Mouse (Mus musculus) embryonic facial prominence, embryonic 13.5 days (tissue): ENCODE data around the gene Akap2. TPM values are rescaled to one million over a fixed set of nuclear protein-coding genes. Genes with fewer than 3 reads are reported as not detected.
"Not testable (repeated sequence)": the region's sequence is repeated elsewhere in the genome, so short reads cannot be mapped to it uniquely, and the experiment has no call there.

Source experiments
- ATAC-seq: fragments of 200-750 bp; cut with Nextera tagmentation; 2 replicates; pipeline ENCODE4 v1.8.0; 2017; ENCODE audit warnings: low read depth; ENCODE audit not compliant: insufficient number of reproducible peaks, insufficient read depth, low FRiP score, low TSS enrichment
- H3K27ac ChIP-seq: fragments of 300-500 bp; sonication (generic); 2 replicates; pipeline ENCODE4 v1.5.1; 2015; ENCODE audit warnings: moderate library complexity, mild to moderate bottlenecking, inconsistent platforms
- H3K27me3 ChIP-seq: fragments of 300-500 bp; sonication (generic); 2 replicates; pipeline ENCODE4 v1.6.1; 2015; ENCODE audit warnings: mild to moderate bottlenecking, inconsistent platforms
- H3K36me3 ChIP-seq: fragments of 300-500 bp; sonication (generic); 2 replicates; pipeline ENCODE4 v1.6.1; 2015; ENCODE audit warnings: mild to moderate bottlenecking, inconsistent platforms
- H3K4me1 ChIP-seq: fragments of 300-500 bp; sonication (generic); 2 replicates; pipeline ENCODE4 v1.6.1; 2015; ENCODE audit warnings: inconsistent platforms
- H3K4me2 ChIP-seq: fragments of 300-500 bp; sonication (generic); 2 replicates; pipeline ENCODE4 v1.6.1; 2015; ENCODE audit warnings: moderate library complexity, mild to moderate bottlenecking, inconsistent platforms
- H3K4me3 ChIP-seq: fragments of 300-500 bp; sonication (generic); 2 replicates; pipeline ENCODE4 v1.5.1; 2015; ENCODE audit warnings: mild to moderate bottlenecking, inconsistent platforms
- H3K9ac ChIP-seq: fragments of 300-500 bp; sonication (generic); 2 replicates; pipeline ENCODE4 v1.6.1; 2015; ENCODE audit warnings: mild to moderate bottlenecking, inconsistent platforms
- H3K9me3 ChIP-seq: fragments of 300-500 bp; sonication (generic); 2 replicates; pipeline ENCODE4 v1.6.1; 2016; ENCODE audit warnings: inconsistent platforms
- WGBS: fragments of 180-500 bp; shearing (Covaris S2); methylation state at CpG from one replicate; pipeline ENCODE4 v1.1.7; 2015; ENCODE audit warnings: mixed read lengths; 5-methylcytosine and 5-hydroxymethylcytosine counted together
- polyA plus RNA-seq: library from polyadenylated mRNA; unstranded; fragments of >200 nt; fragmentation: Nextera tagmentation; extraction: Ambion mirVana; gene quantifications from 2 replicates; pipeline ENCODE4 v1.2.1, GENCODE M21; 2015

The Akap2 gene
- polyA plus RNA-seq, 1 experiment from 2014 or later: 28.1 TPM

DNA sequence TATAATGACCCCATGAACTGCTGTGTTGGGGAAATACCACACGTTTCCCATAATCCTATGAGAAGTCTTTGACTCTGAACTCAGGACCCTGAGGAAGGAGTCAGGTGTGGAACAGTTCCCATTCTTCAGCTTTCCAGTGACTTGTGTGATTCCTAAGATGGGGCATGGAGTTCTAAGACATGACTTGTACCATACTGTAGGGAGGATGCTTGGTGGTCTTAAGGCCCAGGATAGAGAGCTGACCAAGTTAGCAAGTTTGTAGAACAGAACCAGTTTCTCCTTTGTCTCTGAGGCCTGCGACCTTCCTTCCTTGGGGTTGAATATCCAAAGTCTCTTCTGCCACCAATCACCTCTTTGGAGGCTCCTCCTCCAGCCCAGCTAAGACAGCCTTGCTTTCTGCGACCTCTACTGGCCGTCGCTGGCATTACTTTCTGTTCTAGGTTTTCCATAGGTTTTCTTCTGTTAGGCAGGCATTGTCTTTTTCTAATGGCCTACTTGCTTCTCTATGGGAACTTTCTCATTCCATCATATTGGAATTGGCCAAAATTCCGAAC lies 162.4 kb downstream of the Akap2 start:
- no peak overlapping the region for H3K27ac ChIP-seq
- no peaks in the 10 kb centered on the region for H3K9me3 ChIP-seq
- H3K4me1 ChIP-seq: peaks cover 15% of the 10 kb centered on the region
- H3K27me3 ChIP-seq: no peaks in the 10 kb centered on the region
- no peak overlapping the region for H3K9ac ChIP-seq
- H3K4me3 ChIP-seq: no peak overlapping the region
- no peaks in the 10 kb centered on the region for H3K36me3 ChIP-seq
- 0 out of 2 replicates have a peak, but pooled peaks have one; percentile 20 for ATAC-seq
- H3K4me2 ChIP-seq: no peak overlapping the region
- 12% methylated on average over 6 of the region's 6 CpGs for WGBS

GRCm38 (mm10) chr4:57883520-57884421 lies 166.3 kb downstream of the Akap2 start:
- WGBS: 72% methylated on average over 7 of the region's 7 CpGs
- no peak overlapping the region; the same call in 1 of the 2 replicates for H3K27ac ChIP-seq
- H3K4me3 ChIP-seq: no peak overlapping the region
- H3K4me1 ChIP-seq: peaks cover 33% of the 10 kb centered on the region
- no peak for ATAC-seq
- H3K36me3 ChIP-seq: no peaks in the 10 kb centered on the region
- H3K9me3 ChIP-seq: no peaks in the 10 kb centered on the region
- no peaks in the 10 kb centered on the region for H3K27me3 ChIP-seq
- no peak overlapping the region for H3K4me2 ChIP-seq
- no peak overlapping the region for H3K9ac ChIP-seq

GRCm38 (mm10) chr4:57884511-57884910 lies 167.1 kb downstream of the Akap2 start:
- H3K36me3 ChIP-seq: no peaks in the 10 kb centered on the region
- ATAC-seq: no peak
- no peaks in the 10 kb centered on the region for H3K9me3 ChIP-seq
- no peak overlapping the region for H3K9ac ChIP-seq
- no peak overlapping the region for H3K27ac ChIP-seq
- H3K4me3 ChIP-seq: no peak overlapping the region
- no peaks in the 10 kb centered on the region for H3K27me3 ChIP-seq
- no peak overlapping the region for H3K4me2 ChIP-seq
- WGBS: 84% methylated on average over 3 of the region's 3 CpGs
- H3K4me1 ChIP-seq: peaks cover 33% of the 10 kb centered on the region

- no peak overlapping the region for H3K9ac ChIP-seq
- 85% methylated on average over 2 of the region's 2 CpGs for WGBS
- no peaks in the 10 kb centered on the region for H3K27me3 ChIP-seq
- no peaks in the 10 kb centered on the region for H3K9me3 ChIP-seq
- H3K4me3 ChIP-seq: no peak overlapping the region
- peaks cover 29% of the 10 kb centered on the region for H3K4me1 ChIP-seq
- no peak for ATAC-seq
- no peaks in the 10 kb centered on the region for H3K36me3 ChIP-seq
- H3K27ac ChIP-seq: no peak overlapping the region
- no peak overlapping the region for H3K4me2 ChIP-seq
Measured at GRCm38 (mm10) chr4:57885186-57885585, 167.7 kb downstream of the Akap2 start.

- no peak overlapping the region for H3K27ac ChIP-seq
- peaks cover 30% of the 10 kb centered on the region for H3K4me1 ChIP-seq
- H3K27me3 ChIP-seq: no peaks in the 10 kb centered on the region
- H3K4me2 ChIP-seq: no peak overlapping the region
- H3K9me3 ChIP-seq: no peaks in the 10 kb centered on the region
- WGBS: 60% methylated on average over 11 of the region's 11 CpGs
- no peak overlapping the region for H3K4me3 ChIP-seq
- no peak for ATAC-seq
- H3K36me3 ChIP-seq: no peaks in the 10 kb centered on the region
- H3K9ac ChIP-seq: no peak overlapping the region
Measured at GRCm38 (mm10) chr4:57886066-57886887, 168.8 kb downstream of the Akap2 start.

- Histone ChIP-seq H3K9ac (no peak overlapping the region), H3K36me3 (no peaks in the 10 kb centered on the region), H3K27ac (no peak overlapping the region), H3K27me3 (no peaks in the 10 kb centered on the region), H3K9me3 (no peaks in the 10 kb centered on the region), H3K4me1 (peaks cover 36% of the 10 kb centered on the region), H3K4me2 (no peak overlapping the region), H3K4me3 (no peak overlapping the region)
- 86% methylated on average over 3 of the region's 3 CpGs for WGBS
- no peak for ATAC-seq
Measured at GRCm38 (mm10) chr4:57886888-57887230, 169.4 kb downstream of the Akap2 start.

DNA sequence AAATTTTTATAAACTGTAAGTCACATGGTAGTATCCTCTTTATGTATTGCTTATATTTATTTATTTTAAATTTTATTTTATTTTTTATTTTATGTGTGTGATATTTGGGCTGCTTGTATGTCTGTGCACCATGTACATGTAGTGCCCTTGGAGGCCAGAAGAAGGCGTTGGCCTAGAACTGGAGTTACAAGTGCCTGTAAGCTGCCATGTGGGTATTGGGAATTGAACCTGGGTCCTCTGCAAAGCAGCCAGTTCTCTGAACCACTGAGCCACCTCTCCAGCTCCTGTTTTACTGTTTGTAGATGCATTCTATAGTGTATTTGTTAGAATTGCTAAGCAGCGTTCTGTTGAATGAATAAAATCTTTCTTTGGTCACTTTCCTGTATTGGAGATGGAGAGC lies 170.8 kb downstream of the Akap2 start:
- Histone ChIP-seq H3K9ac (no peak overlapping the region), H3K9me3 (no peaks in the 10 kb centered on the region), H3K36me3 (peaks cover 4% of the 10 kb centered on the region; the same call in 1 of the 2 replicates), H3K4me1 (peaks cover 40% of the 10 kb centered on the region), H3K4me2 (no peak overlapping the region), H3K27ac (no peak overlapping the region), H3K27me3 (no peaks in the 10 kb centered on the region), H3K4me3 (no peak overlapping the region)
- no peak for ATAC-seq
- 97% methylated on average over 2 of the region's 2 CpGs for WGBS

- 98% methylated on average over 1 of the region's 1 CpGs for WGBS
- not testable (repeated sequence) for ATAC-seq, H3K9me3 ChIP-seq
Measured at GRCm38 (mm10) chr4:57888978-57889377, 171.5 kb downstream of the Akap2 start.

DNA sequence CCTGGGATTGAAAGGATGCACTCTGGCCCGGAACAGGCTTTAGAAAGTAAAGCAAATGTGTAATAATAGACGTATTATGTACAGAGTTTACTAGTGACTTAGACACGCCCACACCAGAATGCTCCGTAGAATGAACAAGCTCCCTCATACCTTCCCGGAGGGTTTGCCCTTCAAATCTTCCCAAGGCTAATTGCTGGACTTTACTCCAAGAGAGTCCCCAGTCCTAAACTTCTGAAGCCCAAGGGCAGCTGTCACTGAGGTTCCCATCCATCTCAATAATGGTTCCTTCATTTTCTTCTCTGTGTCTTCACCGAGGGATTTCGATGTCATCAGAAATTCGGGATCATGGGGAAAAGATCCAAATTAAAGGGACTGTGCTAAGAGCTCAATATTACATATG lies 172.3 kb downstream of the Akap2 start:
- no peaks in the 10 kb centered on the region for H3K27me3 ChIP-seq
- peaks cover 9% of the 10 kb centered on the region; the same call in 1 of the 2 replicates for H3K36me3 ChIP-seq
- no peak for ATAC-seq
- H3K4me2 ChIP-seq: no peak overlapping the region
- 83% methylated on average over 8 of the region's 8 CpGs for WGBS
- H3K4me3 ChIP-seq: no peak overlapping the region
- no peak overlapping the region for H3K9ac ChIP-seq
- H3K27ac ChIP-seq: no peak overlapping the region
- peaks cover 33% of the 10 kb centered on the region for H3K4me1 ChIP-seq
- H3K9me3 ChIP-seq: no peaks in the 10 kb centered on the region

More at GRCm38 (mm10) chr4:57888978-57889377, 171.5 kb downstream of the Akap2 start:
- not testable (repeated sequence) for H3K27me3 ChIP-seq, H3K36me3 ChIP-seq, H3K9ac ChIP-seq, H3K4me3 ChIP-seq, H3K27ac ChIP-seq, H3K4me2 ChIP-seq
- peaks cover 38% of the 10 kb centered on the region for H3K4me1 ChIP-seq

GRCm38 (mm10) chr4:57892001-57892586 lies 174.6 kb downstream of the Akap2 start:
- H3K9me3 ChIP-seq: no peaks in the 10 kb centered on the region
- 53% methylated on average over 10 of the region's 10 CpGs for WGBS
- peak overlapping the region; percentile 33; the same call in 1 of the 2 replicates for H3K27ac ChIP-seq
- H3K27me3 ChIP-seq: no peaks in the 10 kb centered on the region
- ATAC-seq: no peak
- H3K4me1 ChIP-seq: peaks cover 31% of the 10 kb centered on the region
- peaks cover 9% of the 10 kb centered on the region for H3K36me3 ChIP-seq
- H3K4me3 ChIP-seq: no peak overlapping the region
- no peak overlapping the region for H3K4me2 ChIP-seq
- H3K9ac ChIP-seq: no peak overlapping the region

DNA sequence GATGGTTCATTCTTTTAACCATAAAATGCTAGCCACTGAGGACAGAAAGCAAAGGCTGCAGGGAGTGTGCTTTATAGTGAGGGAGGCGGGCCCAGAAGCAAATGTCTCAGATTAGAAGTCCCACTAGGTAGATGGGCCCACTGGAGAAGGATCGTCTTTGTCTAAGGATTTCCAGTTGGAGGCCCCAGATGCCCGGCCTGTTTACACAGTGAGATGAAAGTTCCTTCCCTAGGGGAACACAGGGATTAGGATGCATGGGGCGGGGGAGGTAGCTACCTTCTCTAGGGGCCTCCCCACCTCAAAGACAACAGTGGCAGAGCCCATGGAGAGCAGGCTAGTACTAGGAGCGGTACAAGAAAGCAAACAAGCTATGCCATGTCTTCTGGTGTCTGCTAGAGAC lies 177.7 kb downstream of the Akap2 start:
- no peak overlapping the region for H3K4me2 ChIP-seq
- H3K9me3 ChIP-seq: no peaks in the 10 kb centered on the region
- peaks cover 9% of the 10 kb centered on the region for H3K36me3 ChIP-seq
- H3K4me3 ChIP-seq: no peak overlapping the region
- H3K9ac ChIP-seq: no peak overlapping the region
- WGBS: 41% methylated on average over 5 of the region's 5 CpGs
- peaks cover 32% of the 10 kb centered on the region for H3K4me1 ChIP-seq
- peak overlapping the region; percentile 28; the same call in 1 of the 2 replicates for H3K27ac ChIP-seq
- no peak for ATAC-seq
- H3K27me3 ChIP-seq: no peaks in the 10 kb centered on the region
